Mouse (Mus musculus) urinary bladder, postnatal 10 days (tissue): ENCODE measurements around the gene Dcakd.
A peak's percentile ranks its signal among the peaks of the same experiment; 100 is the strongest.
"Not testable (repeated sequence)": the region's sequence is repeated elsewhere in the genome, so short reads cannot be mapped to it uniquely, and the experiment has no call there.

Experiments
- DNase-seq: peaks from one replicate; pipeline ENCODE4 v3.0.0; 2022; ENCODE audit warnings: low spot score

The Dcakd gene

DNA sequence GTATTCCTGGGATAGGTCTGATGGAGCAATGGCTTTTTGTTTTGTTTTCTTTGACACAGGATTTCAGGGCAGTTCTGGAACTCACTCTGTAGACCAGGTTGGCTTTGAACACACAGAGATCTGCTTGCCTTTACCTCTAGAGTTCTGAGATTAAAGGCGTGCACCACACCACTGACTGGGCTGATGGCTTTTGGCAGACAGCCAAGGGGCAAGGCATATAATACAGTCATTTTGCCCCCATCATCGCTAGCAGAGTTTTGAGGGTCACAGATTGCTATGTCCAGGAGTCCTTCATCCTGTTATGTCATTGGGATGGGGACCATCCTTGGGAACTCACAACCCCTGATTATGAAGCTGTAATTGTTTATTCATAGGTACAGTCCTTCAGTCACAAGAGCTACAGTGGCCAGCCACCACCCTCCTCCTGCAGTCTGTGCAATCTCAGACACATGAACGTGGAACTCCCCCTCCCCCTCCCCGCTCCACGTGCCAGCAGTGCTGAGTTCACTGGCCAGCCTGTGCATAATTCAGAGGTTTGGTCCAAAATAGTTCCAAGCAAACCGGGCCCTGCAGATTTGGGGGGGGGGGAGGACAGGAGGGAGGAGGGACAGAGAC lies 50.0 kb downstream of the Dcakd start:
- DNase-seq: no peak

DNA sequence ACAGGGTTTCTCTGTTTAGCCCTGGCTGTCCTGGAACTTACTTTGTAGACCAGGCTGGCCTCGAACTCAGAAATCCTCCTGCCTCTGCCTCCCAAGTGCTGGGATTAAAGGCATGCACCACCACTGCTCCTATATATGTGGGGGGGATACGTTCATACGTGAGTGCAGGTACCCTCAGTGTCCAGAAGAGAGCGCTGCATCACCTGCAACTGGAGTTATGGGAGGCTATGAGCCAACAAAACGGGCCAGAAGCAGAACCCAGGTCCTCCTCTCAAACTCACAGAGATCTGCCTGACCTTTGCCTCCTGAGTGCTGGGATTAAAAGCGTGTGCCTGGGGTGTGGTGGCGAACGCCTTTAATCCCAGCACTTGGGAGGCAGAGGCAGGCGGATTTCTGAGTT lies 52.2 kb downstream of the Dcakd start:
- DNase-seq: not testable (repeated sequence)

DNA sequence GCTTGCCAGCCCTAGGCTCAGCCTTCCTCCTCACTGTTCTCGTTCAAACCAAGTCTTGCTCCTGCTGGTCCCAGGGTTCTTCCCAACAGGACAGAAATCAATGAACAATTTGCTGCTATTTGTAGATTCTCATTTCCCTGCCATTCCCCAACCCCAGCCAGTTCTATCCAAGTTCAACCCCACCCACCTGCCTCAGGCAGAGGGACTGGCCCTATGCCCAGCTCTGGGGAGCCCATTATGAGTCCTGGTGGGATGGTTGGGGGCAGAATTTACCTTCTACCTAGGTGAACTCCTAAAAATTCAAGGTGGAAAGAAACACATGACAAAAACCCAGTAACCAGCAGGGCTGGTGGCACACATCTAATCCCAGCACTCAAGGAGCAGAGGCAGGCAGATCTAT lies 55.8 kb downstream of the Dcakd start:
- DNase-seq: no peak

DNA sequence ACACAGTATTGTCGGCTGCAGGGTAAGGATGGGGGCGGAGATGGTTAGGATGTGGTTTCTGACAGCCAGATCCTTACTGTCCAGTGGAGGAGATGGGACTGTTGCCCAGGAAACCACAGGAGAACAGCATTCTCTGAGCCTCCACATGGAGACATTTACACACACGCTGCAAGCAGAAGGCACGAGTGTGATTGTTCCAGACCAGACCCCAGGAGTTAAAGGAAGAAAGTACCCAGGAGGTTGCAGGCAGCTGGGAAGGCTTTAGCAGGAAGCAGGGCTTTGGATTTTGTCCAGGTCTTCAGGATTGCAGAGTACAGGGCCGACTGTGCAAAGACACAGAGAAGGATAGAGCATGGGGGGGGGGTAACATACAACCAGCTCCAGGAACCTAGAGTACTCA lies 56.5 kb downstream of the Dcakd start:
- DNase-seq: no peak

DNA sequence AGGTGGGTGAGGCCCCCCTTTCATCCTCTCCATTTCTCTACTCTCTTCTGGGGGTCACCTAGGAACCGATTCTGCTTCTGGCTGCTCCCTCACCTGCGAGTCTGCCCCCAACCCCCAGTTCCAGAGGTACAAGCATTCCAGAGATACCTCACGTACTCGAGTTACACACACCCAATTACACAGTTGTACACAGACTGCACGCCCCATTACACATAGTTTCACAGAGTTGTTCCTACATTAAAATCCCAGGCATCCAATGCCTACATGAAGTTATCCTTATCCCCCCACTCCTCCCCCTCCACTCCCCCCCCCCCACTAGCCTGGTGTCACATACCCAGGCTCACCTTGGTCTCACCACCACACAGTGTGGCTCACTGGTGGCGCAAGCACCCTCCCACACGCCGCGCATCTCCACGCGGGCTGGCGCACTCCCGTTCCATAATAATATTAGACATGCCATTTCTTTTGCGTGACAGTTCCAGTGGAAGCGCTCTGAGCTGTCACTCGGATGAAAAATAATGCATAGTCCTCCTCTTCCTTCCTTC lies 63.5 kb downstream of the Dcakd start:
- no peak for DNase-seq

DNA sequence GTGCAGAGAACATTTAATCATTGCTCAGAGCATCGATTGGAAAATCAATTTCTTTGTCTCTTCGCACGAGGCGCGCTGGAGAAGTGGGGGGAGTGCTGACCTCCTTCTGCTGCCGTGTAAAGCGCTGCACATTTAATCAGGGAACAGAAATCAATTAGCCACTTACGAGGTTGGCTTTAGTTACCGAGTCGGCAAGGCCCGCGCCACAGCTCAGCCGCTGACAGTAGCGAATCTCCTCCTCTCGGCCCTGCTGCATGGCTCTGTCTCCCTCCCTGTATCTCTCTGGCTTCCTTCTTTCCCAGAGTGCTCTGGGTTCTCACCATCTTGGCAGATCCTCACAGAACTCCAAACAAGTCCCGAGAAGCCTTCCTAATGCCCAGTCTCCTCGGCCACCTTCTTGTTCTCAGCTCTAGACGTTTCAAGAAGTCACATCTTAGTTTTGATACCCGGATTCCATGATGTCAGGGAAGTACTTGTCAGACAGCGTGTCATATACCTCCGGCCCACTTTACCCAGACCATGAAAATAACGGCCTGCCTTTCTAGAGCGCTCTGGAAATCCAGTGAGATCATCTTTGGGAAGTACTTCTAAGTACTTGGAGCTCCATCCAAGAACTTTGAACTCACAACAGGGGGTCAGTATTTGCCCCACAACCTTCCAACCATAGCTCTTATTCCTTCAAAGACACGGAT lies 64.1 kb downstream of the Dcakd start:
- DNase-seq: no peak

DNA sequence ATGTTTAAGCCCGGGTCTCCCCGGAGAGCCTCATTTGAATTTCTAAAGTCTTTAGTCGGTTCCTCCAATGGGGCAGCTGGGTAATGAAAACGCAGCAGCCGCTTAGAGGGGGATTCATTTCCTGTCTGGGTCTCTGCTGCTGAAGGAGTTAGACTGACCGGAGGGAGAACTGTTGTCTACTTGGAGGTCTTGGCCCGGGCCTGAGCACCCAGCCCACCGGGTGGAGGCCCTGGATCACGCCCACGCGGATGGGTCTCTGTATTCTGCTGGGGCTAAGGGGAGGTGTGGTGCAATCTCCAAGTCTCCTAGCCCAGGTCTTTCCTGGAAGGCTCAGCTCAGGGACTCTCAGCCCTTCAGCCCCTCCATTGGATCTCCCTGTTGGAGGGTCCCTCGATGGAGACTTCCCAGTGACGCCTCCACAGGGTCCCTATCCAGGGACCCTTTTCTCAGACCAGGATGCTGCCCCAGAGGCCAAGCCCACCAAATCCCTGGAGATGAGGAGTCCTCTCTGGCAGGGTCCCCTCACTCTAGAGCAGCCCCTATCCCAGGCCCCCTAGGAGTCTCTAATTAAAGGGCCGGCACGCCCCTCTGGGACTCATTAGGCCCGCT lies 64.8 kb downstream of the Dcakd start:
- no peak for DNase-seq

DNA sequence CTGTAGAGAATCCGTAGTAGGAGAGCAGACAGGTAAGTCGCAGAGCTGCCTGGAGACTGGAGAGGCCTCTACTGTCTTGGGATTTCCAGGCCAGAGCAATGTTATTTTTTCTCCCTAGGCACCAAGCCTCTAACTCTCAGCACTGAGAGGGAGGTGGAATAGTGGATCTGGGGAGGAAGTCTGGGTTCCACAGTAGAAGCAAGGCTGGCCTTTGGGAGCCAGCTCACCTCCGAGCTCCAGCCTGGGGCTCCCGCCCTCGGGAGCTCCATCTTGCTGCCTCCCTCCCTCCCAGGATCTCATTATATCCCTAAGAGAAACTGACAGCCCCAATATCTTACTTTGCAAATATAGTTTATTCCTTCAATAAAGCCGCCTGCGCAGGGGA lies 65.3 kb downstream of the Dcakd start:
- DNase-seq: no peak

DNA sequence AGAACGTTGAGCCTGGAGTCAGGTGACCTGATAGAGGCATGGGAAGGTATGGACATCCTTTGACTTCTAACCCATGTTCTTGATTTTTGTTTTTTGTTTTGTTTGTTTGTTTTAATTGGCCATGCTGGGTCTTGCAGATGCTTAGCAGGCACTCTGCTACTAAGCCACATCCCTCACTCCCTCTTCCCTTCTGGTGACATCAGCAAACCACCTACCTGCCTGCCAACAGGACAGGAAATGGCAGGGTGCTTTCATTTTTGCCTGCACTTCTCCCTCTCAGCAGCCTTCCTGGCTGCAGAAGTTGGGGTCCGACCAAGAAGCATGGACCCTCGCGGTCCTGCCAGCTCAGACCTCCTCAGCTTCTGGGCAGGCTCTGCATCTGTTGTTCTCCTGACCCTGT lies 67.1 kb downstream of the Dcakd start:
- DNase-seq: no peak

DNA sequence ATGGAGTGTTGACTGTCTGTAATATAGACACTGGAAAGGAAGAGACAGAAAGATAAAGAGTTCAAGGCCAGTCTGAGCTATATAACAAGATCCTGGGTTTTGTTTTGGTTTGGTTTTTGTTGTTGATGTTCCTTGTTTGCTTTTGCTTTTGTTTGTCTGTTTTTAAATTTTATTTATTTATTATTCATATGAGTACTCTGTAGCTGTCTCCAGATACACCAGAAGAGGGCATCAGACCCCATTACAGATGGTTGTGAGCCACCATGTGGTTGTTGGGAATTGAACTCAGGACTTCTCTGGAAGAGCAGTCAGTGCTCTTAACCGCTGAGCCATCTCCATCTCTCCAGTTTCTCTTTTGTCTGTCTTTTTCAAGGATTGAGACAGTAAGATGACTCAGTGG lies 69.3 kb downstream of the Dcakd start:
- no peak for DNase-seq

DNA sequence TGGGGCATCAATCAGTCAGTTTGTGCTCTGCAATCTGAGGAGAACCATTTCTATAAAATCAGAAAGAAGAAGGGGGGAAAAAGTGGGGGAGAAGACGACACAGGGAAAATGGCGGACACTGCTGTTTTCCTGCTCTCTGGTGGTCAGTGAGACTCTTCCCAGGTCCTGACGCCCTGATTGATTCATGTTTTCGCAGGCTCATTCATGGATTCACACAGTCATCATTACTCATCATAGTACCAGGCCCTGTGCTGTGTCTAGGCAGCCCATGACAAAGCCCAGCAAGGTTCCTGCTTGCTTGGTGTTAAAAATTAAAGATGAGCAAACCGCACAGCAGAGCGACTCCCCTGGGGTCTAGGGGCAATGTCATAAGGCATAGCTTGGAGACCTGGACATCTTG lies 69.7 kb downstream of the Dcakd start:
- DNase-seq: no peak

DNA sequence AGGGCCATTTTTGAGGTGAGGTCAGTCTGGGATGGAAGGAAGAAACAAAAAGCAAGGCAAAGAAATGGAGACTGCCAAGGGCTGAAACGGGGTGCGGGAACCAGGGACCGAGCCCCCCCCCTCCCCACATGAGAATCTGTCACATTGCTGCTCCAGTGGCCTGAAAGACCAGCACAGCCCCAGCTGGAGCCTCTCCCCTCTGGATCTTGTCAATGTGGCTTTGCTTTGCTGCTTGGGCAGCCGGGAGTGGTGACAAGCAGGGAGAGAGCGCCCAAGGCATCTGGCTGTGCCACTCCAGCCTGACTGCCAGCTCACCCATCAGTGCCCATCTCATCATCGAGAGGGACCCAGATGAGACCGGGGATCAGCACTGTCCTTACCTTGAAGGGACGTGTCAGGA lies 70.4 kb downstream of the Dcakd start:
- DNase-seq: no peak

DNA sequence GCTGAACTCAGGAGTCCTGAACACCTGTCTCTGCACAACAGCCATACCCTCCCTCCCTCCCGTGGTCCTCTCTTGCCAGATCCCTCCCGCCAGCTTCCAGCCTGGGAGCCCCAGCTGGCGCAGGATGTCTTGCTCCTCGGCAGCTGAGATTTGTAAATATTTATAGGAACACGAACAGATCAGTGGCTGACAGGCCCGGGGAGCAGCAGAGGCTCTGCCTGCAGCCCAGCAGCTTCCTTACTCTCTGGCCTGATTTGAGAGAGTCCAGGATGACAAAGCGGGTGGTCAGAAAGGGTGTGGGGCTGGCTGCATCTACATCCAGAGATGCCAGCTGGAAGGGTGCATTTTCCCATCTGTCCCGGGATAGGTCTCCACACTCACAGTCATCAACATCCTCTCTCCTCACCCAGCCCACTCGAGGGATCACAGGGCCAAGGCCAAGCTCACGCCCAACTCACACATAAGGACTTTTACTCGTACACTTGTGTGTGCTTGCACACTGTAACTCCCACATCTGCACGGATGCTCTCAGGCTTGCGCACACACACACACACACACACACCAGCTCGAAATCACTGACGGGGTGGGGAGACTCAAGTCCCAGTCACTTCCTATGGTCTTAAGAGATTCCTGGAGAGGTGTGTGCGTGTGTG lies 71.0 kb downstream of the Dcakd start:
- no peak for DNase-seq

DNA sequence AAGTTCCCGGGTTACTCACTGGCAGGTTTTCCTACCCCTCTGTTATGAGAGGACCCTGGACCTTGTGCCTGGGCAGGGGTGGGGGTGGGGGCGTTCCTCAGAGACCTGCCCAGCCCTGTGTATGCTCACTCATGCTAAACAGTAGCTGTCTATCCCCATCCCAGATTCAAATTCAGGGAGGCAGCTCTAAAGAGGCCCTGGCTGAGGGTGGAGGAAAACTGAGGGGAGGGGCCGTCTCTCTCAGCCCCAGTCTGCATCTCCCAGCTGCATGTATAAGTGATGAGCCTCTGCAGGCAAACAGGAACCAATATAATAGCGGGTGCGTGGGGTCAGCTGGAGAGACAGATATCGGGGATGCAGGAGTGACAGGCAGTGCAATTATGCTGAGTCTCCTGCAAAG lies 75.2 kb downstream of the Dcakd start:
- DNase-seq: no peak

DNA sequence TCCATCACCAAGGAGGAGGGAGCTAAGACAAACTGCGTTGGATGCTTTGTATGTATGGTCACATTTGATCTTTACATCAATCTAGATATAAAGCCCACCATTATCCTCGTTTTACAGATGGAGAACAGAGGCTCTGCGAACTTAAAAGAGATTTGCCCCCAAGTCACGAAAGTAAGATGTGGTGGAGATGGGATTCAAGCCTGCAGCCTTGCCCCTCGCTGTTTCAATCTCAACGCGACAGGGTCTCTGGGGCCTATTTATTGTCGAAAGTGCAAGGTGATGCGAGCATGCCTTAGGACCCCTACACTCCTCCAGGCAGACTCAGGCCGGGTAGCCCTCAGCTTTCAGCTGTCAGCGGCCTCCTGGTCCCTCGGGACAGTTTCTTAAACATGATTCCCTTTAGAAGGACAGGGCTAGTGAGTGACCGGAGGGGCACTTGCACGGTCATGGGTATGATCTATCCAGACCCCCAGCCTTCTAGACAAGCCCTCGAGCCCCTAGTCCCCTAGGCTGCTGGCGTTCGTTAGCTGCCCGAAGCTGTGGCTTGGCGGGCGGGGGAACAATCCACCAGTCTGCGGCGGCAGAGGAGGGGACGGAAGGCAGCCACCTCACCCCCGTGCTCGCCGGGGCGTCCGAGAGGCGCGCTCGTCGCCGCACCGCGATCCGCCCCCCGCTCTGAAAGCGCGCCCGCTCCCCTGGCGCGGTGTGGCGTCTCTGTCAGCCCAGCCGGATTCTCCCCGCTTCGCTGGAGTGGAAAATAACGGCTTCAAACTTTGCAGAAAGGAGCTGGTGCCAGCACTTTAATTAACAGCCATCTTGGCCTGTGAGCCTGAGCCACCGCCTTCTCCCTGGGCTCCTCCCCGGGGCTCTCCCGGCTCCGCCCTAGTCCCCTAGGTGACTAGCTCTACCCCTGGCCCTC lies 79.8 kb downstream of the Dcakd start:
- DNase-seq: no peak

DNA sequence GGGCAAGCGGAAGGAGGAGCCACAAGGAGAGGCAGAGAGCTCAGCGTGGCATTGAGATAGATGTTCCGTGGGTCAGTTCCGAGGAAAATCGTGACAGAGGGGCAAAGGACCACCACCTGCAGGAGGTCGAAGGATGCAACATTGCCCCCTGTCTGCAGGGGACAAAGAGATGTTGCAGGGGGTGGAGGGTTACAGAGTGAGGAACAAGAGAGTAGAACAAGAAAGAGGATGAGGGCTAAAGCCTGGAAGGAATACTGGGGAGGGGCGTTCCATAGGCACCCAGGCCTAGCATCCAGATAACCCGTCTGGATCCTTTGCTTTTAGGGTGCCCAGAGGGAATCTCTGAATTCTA lies 81.2 kb downstream of the Dcakd start:
- DNase-seq: no peak

DNA sequence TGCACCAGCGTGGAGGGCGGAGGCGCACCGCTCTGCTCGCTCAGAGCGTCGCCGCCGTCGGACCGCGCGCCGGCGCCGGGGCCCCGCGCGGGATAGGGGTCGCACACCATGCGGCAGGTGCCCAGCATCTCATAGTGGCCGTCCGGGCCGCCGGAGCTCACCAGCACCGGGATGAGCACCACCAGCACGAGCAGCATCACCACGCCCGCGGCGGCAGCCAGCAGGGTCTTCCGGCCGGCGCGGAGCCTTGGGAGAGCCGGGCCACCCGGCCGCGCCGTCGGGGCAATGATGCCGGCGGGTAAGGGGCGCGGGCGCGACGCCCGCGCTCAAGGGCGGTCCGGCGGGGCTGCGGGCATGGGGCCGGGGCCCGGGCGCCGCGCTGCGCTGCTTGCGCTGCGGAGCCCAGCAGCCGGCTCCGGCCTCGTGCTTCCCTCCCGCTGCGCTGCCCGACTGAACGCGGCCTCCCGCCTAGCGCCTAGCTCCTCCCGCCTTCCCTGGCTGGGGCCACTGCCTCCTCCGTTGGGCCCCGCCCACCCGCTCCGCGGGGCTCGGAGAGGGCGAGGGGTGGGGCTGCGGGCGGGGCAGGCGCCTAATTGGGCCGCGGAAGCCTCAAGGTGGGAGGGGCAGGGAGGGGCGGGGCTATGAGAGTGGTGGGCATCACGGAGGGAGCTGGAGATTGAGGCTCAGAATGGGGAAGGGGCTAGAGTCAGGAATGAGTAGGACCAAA lies 81.7 kb downstream of the Dcakd start, which contains the start of gene C1ql1:
C1ql1 (minus strand) TSS at position 424 of the 727 bp plus-strand sequence.
- peak; percentile 47 for DNase-seq

DNA sequence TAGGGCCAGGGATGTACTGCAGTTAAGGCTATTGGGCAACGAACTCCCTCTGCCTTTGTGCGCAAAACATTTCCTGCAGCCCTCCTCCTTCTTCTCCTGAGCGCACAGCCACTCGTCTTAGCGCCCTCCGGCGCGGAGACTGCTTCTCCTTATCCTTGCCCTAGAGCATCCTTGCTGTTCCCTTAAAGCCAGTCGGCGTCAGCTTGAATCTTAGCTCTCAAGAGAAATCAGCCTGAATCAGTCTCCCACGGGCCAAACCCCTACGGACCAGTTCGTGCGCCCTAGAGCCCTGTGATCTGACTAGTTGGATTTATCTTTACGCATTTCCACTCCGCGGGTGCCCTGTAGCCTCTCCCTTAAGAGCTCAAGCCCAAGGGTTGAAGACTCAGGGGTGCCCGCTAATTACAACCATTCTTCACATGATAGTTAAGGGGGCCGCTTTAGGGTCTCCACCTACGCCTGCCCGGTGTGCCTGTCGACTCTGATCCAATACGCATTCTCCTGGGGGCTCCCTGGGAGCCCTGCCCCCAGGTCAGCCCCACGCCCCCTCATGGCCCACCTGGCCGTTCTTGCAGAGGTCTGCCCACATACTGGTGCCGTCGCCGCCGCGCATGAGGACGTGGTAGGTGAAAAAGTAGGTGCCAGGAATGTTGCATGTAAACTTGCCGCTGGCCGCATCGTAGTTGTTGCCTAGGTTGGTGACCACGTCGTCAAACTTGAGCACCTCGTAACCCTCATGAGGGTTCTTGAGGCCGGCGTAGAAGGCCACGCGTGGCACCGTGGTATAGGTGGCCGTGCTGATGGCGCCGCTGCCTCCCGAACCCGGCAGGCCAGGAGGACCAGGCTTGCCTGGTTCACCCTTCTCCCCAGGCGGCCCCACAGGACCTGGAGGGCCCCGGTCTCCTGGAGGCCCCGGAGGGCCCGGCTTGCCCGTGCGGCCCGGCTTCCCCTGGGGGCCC lies 82.5 kb downstream of the Dcakd start:
- DNase-seq: no peak
